Mouse (Mus musculus): ENCODE data around the gene Kmt2b. TPM values are rescaled to one million over a fixed set of nuclear protein-coding genes. Genes with fewer than 3 reads are reported as not detected.

Kmt2b gene
- polyA plus RNA-seq, 1 experiment from 2014 or later, result 13.6 TPM

- Histone ChIP-seq H3K36me3 (ENCODE audit: control insufficient read depth, insufficient read depth, low read length) (peaks cover 27% of the 10 kb centered on the region; the same call in 1 of the 2 replicates), H3K27ac (ENCODE audit: low read depth, low read length) (no peak overlapping the region), H3K9ac (replicated peaks; ENCODE audit: low read depth, low read length) (no peak overlapping the region), H3K4me2 (ENCODE audit: low read depth, low read length) (no peak overlapping the region; the same call in 1 of the 2 replicates), H3K27me3 (ENCODE audit: control insufficient read depth, insufficient read depth, low read length) (no peaks in the 10 kb centered on the region), H3K9me3 (ENCODE audit: control insufficient read depth, low read length) (no peaks in the 10 kb centered on the region), H3K4me1 (ENCODE audit: control insufficient read depth, insufficient read depth, low read length) (peaks cover 12% of the 10 kb centered on the region), H3K4me3 (ENCODE audit: low read depth, low read length) (no peak overlapping the region)
- ATAC-seq (ENCODE audit: low read depth), result no peak
- 91% methylated on average over 13 of the region's 13 CpGs for WGBS
Observed at GRCm38 (mm10) chr7:30557901-30558514, 30.5 kb downstream of the Kmt2b start.

- Histone ChIP-seq H3K4me2 (ENCODE audit: low read depth, low read length) (no peak overlapping the region), H3K9me3 (ENCODE audit: control insufficient read depth, low read length) (no peaks in the 10 kb centered on the region), H3K27ac (ENCODE audit: low read depth, low read length) (no peak overlapping the region), H3K27me3 (ENCODE audit: control insufficient read depth, insufficient read depth, low read length) (no peaks in the 10 kb centered on the region), H3K4me1 (ENCODE audit: control insufficient read depth, insufficient read depth, low read length) (peaks cover 18% of the 10 kb centered on the region), H3K4me3 (ENCODE audit: low read depth, low read length) (no peak overlapping the region), H3K9ac (replicated peaks; ENCODE audit: low read depth, low read length) (no peak overlapping the region), H3K36me3 (ENCODE audit: control insufficient read depth, insufficient read depth, low read length) (peaks cover 27% of the 10 kb centered on the region; the same call in 1 of the 2 replicates)
- ATAC-seq (ENCODE audit: low read depth), result no peak
- WGBS, result 96% methylated on average over 18 of the region's 18 CpGs
Observed at GRCm38 (mm10) chr7:30556894-30557536, 31.5 kb downstream of the Kmt2b start.

GRCm38 (mm10) chr7:30553810-30554584 lies 34.5 kb downstream of the Kmt2b start:
- Histone ChIP-seq H3K4me3 (ENCODE audit: low read depth, low read length) (no peak overlapping the region), H3K4me1 (ENCODE audit: control insufficient read depth, insufficient read depth, low read length) (peaks cover 18% of the 10 kb centered on the region), H3K4me2 (ENCODE audit: low read depth, low read length) (peak overlapping the region; percentile 92; the same call in 1 of the 2 replicates), H3K9me3 (ENCODE audit: control insufficient read depth, low read length) (no peaks in the 10 kb centered on the region), H3K27me3 (ENCODE audit: control insufficient read depth, insufficient read depth, low read length) (no peaks in the 10 kb centered on the region), H3K9ac (replicated peaks; ENCODE audit: low read depth, low read length) (no peak overlapping the region), H3K27ac (ENCODE audit: low read depth, low read length) (no peak overlapping the region), H3K36me3 (ENCODE audit: control insufficient read depth, insufficient read depth, low read length) (peaks cover 27% of the 10 kb centered on the region; the same call in 1 of the 2 replicates)
- 82% methylated on average over 22 of the region's 22 CpGs for WGBS
- ATAC-seq (ENCODE audit: low read depth), result no peak

- no peak for ATAC-seq (ENCODE audit: low read depth)
- WGBS, result 6% methylated on average over 23 of the region's 23 CpGs
- peaks cover 27% of the 10 kb centered on the region; the same call in 1 of the 2 replicates for H3K36me3 ChIP-seq (ENCODE audit: control insufficient read depth, insufficient read depth, low read length)
Observed at GRCm38 (mm10) chr7:30553021-30553589, 35.4 kb downstream of the Kmt2b start.

GRCm38 (mm10) chr7:30552102-30553020 lies 36.2 kb downstream of the Kmt2b start, which contains the start of the genes Hspb6 and Proser3:
TSS of gene Hspb6 (plus strand) at chr7:30552178.
TSS of gene Proser3 (minus strand) at chr7:30552299.
- H3K4me3 ChIP-seq (ENCODE audit: low read depth, low read length), result peak within 1 kb of the TSS; percentile 48
- H3K9me3 ChIP-seq (ENCODE audit: control insufficient read depth, low read length), result no peaks in the 10 kb centered on the region
- ATAC-seq (ENCODE audit: low read depth), result peak; percentile 95
- peak within 1 kb of the TSS; percentile 76 for H3K27ac ChIP-seq (ENCODE audit: low read depth, low read length)
- no peaks in the 10 kb centered on the region for H3K27me3 ChIP-seq (ENCODE audit: control insufficient read depth, insufficient read depth, low read length)
- peak within 1 kb of the TSS; percentile 54 for H3K9ac ChIP-seq (replicated peaks; ENCODE audit: low read depth, low read length)
- peak within 1 kb of the TSS; percentile 92 for H3K4me2 ChIP-seq (ENCODE audit: low read depth, low read length)
- peaks cover 13% of the 10 kb centered on the region for H3K4me1 ChIP-seq (ENCODE audit: control insufficient read depth, insufficient read depth, low read length)
- WGBS, result under 1% methylated on average over 44 of the region's 44 CpGs
- peaks cover 27% of the 10 kb centered on the region; the same call in 1 of the 2 replicates for H3K36me3 ChIP-seq (ENCODE audit: control insufficient read depth, insufficient read depth, low read length)

More at GRCm38 (mm10) chr7:30553021-30553589, 35.4 kb downstream of the Kmt2b start:
- peak overlapping the region; percentile 76 for H3K27ac ChIP-seq (ENCODE audit: low read depth, low read length)
- peaks cover 13% of the 10 kb centered on the region for H3K4me1 ChIP-seq (ENCODE audit: control insufficient read depth, insufficient read depth, low read length)
- H3K9ac ChIP-seq (replicated peaks; ENCODE audit: low read depth, low read length), result peak overlapping the region; percentile 48
- H3K4me3 ChIP-seq (ENCODE audit: low read depth, low read length), result peak overlapping the region; percentile 48
- H3K4me2 ChIP-seq (ENCODE audit: low read depth, low read length), result peak overlapping the region; percentile 92
- H3K9me3 ChIP-seq (ENCODE audit: control insufficient read depth, low read length), result no peaks in the 10 kb centered on the region
- H3K27me3 ChIP-seq (ENCODE audit: control insufficient read depth, insufficient read depth, low read length), result no peaks in the 10 kb centered on the region

- WGBS, result 2% methylated on average over 10 of the region's 10 CpGs
- no peaks in the 10 kb centered on the region for H3K9me3 ChIP-seq (ENCODE audit: control insufficient read depth, low read length)
- ATAC-seq (ENCODE audit: low read depth), result peak; percentile 71
- H3K4me2 ChIP-seq (ENCODE audit: low read depth, low read length), result peak overlapping the region; percentile 92
- peaks cover 20% of the 10 kb centered on the region; the same call in 1 of the 2 replicates for H3K36me3 ChIP-seq (ENCODE audit: control insufficient read depth, insufficient read depth, low read length)
- peak overlapping the region; percentile 54 for H3K9ac ChIP-seq (replicated peaks; ENCODE audit: low read depth, low read length)
- no peaks in the 10 kb centered on the region for H3K27me3 ChIP-seq (ENCODE audit: control insufficient read depth, insufficient read depth, low read length)
- peak overlapping the region; percentile 76 for H3K27ac ChIP-seq (ENCODE audit: low read depth, low read length)
- peaks cover 13% of the 10 kb centered on the region for H3K4me1 ChIP-seq (ENCODE audit: control insufficient read depth, insufficient read depth, low read length)
- peak overlapping the region; percentile 48 for H3K4me3 ChIP-seq (ENCODE audit: low read depth, low read length)
Observed at GRCm38 (mm10) chr7:30551445-30552101, 37.0 kb downstream of the Kmt2b start.

- peaks cover 13% of the 10 kb centered on the region for H3K4me1 ChIP-seq (ENCODE audit: control insufficient read depth, insufficient read depth, low read length)
- 100% methylated on average over 1 of the region's 1 CpGs for WGBS
- H3K36me3 ChIP-seq (ENCODE audit: control insufficient read depth, insufficient read depth, low read length), result peaks cover 20% of the 10 kb centered on the region; the same call in 1 of the 2 replicates
- no peak overlapping the region for H3K4me2 ChIP-seq (ENCODE audit: low read depth, low read length)
- H3K9ac ChIP-seq (replicated peaks; ENCODE audit: low read depth, low read length), result no peak overlapping the region
- H3K27me3 ChIP-seq (ENCODE audit: control insufficient read depth, insufficient read depth, low read length), result no peaks in the 10 kb centered on the region
- no peak for ATAC-seq (ENCODE audit: low read depth)
- no peaks in the 10 kb centered on the region for H3K9me3 ChIP-seq (ENCODE audit: control insufficient read depth, low read length)
- no peak overlapping the region for H3K4me3 ChIP-seq (ENCODE audit: low read depth, low read length)
- H3K27ac ChIP-seq (ENCODE audit: low read depth, low read length), result no peak overlapping the region
Observed at GRCm38 (mm10) chr7:30550603-30551002, 37.9 kb downstream of the Kmt2b start.

Data from neural tube, embryonic 14.5 days (tissue).